In the genomic region with DNA sequence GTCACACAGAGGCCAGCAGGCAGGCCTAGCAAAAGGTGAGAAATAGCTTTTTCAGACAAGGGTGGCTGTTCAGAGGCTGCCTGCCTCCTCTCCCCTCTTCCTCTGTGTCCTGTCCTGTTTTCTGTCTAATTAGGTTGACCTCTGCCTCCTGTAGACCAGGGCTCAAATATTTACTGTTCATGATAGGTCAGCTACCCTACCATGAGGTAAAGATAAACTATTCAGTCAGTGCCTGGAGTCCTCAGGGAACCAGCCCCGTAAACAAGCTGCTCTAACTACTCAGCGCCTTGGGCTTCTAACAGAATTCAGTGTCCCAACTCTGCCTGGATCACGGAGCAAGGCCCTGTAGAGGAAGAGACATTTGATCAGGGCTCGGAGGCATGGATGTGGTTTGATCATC, we compare ENCODE assay signal across 15 mouse cellular contexts. TPM values are rescaled to one million over a fixed set of nuclear protein-coding genes. Genes with fewer than 3 reads are reported as not detected.
"Had no signal": no experiment of that assay in that cellular context is flagged by ENCODE, and none has a peak within 500 bp of the region (broad histone marks: within the 10 kb centered on the region; RNA-seq: fewer than 3 reads in every experiment).

No protein-coding gene starts in this region.

- H3K9ac ChIP-seq: neural tube, embryonic 15.5 days had no signal

- ATAC-seq: inflammation-experienced regulatory T-cells, adult 6 months; intestine, postnatal 0 days had no signal

- H3K4me2 ChIP-seq: neural tube, embryonic 15.5 days had no signal

- H3K4me1 ChIP-seq: midbrain, embryonic 10.5 days; neural tube, embryonic 15.5 days had no signal

- DNase-seq: kidney, adult 8-10 months; kidney, postnatal 25 days; lung, adult 18-20 months; midbrain, embryonic 14.5 days; retina, postnatal 1 day; right cerebral cortex, postnatal 14 days; thymus, postnatal 36 days had no signal

- H3K27ac ChIP-seq: left cerebral cortex, adult 2 months; limb, embryonic 10.5 days; midbrain, embryonic 10.5 days; neural tube, embryonic 15.5 days had no signal

- H3K9me3 ChIP-seq: limb, embryonic 10.5 days; midbrain, embryonic 10.5 days; neural tube, embryonic 15.5 days had no signal

- H3K36me3 ChIP-seq: limb, embryonic 10.5 days; midbrain, embryonic 10.5 days; neural tube, embryonic 15.5 days had no signal

- H3K27me3 ChIP-seq: neural tube, embryonic 15.5 days had no signal

- H3K4me3 ChIP-seq: left cerebral cortex, adult 2 months; limb, embryonic 10.5 days; midbrain, embryonic 10.5 days; myocyte; neural tube, embryonic 15.5 days had no signal

RNA-seq across cellular contexts. Expression of gene Plek2, which starts 29.7 kb away (rescaled TPM):
- total RNA-seq: megakaryocyte progenitor cell, adult 5-6 weeks had no signal
